Mouse (Mus musculus) limb, embryonic 15.5 days (tissue): Measurements from ENCODE around the gene Acsf3. TPM values are rescaled to one million over a fixed set of nuclear protein-coding genes. Genes with fewer than 3 reads are reported as not detected.
A peak's percentile ranks its signal among the peaks of the same experiment; 100 is the strongest.

ENCODE experiments used
- ATAC-seq: fragments of 200-750 bp; cut with Nextera tagmentation; 2 replicates; pipeline ENCODE4 v1.8.0; 2017; ENCODE audit warnings: low read depth, moderate TSS enrichment; ENCODE audit not compliant: insufficient number of reproducible peaks, low FRiP score, low TSS enrichment
- H3K27ac ChIP-seq: fragments of 300-500 bp; sonication (generic); 2 replicates; pipeline ENCODE4 v1.5.1; 2015; ENCODE audit warnings: moderate library complexity, mild to moderate bottlenecking, inconsistent platforms
- H3K27me3 ChIP-seq: fragments of 300-500 bp; sonication (generic); 2 replicates; pipeline ENCODE4 v1.6.1; 2015; ENCODE audit warnings: inconsistent platforms
- H3K36me3 ChIP-seq: fragments of 300-500 bp; sonication (generic); 2 replicates; pipeline ENCODE4 v1.6.1; 2015; ENCODE audit warnings: inconsistent platforms
- H3K4me1 ChIP-seq: fragments of 300-500 bp; sonication (generic); 2 replicates; pipeline ENCODE4 v1.6.1; 2015; ENCODE audit warnings: inconsistent platforms
- H3K4me2 ChIP-seq: fragments of 300-500 bp; sonication (generic); 2 replicates; pipeline ENCODE4 v1.6.1; 2015; ENCODE audit warnings: mild to moderate bottlenecking, inconsistent platforms
- H3K4me3 ChIP-seq: fragments of 300-500 bp; sonication (generic); 2 replicates; pipeline ENCODE4 v1.5.1; 2015; ENCODE audit warnings: mild to moderate bottlenecking, inconsistent platforms
- H3K9ac ChIP-seq: fragments of 300-500 bp; sonication (generic); 2 replicates; pipeline ENCODE4 v1.6.1; 2015; ENCODE audit warnings: inconsistent platforms
- H3K9me3 ChIP-seq: fragments of 300-500 bp; sonication (generic); 2 replicates; pipeline ENCODE4 v1.6.1; 2016; ENCODE audit warnings: inconsistent platforms
- WGBS: fragments of 180-500 bp; shearing (Covaris S2); methylation state at CpG from one replicate; pipeline ENCODE4 v1.1.7; 2015; 5-methylcytosine and 5-hydroxymethylcytosine counted together
- polyA plus RNA-seq: library from polyadenylated mRNA; unstranded; fragments of >200 nt; fragmentation: Nextera tagmentation; extraction: Ambion mirVana; gene quantifications from 2 replicates; pipeline ENCODE4 v1.2.1, GENCODE M21; 2015

The Acsf3 gene
- polyA plus RNA-seq, 1 experiment from 2014 or later, result 18.1 TPM

- WGBS, result 88% methylated on average over 6 of the region's 6 CpGs
- Histone ChIP-seq H3K9ac (no peak overlapping the region), H3K27ac (no peak overlapping the region), H3K36me3 (peaks cover 18% of the 10 kb centered on the region), H3K4me2 (no peak overlapping the region), H3K4me1 (no peaks in the 10 kb centered on the region), H3K9me3 (no peaks in the 10 kb centered on the region), H3K27me3 (no peaks in the 10 kb centered on the region), H3K4me3 (no peak overlapping the region)
- no peak for ATAC-seq
Measured at GRCm38 (mm10) chr8:122816965-122817364, 41.7 kb downstream of the Acsf3 start.

GRCm38 (mm10) chr8:122817724-122818496, 42.6 kb downstream of the Acsf3 start:
- Histone ChIP-seq H3K9ac (no peak overlapping the region), H3K4me2 (no peak overlapping the region), H3K9me3 (no peaks in the 10 kb centered on the region), H3K4me1 (no peaks in the 10 kb centered on the region), H3K27me3 (no peaks in the 10 kb centered on the region), H3K36me3 (peaks cover 17% of the 10 kb centered on the region), H3K27ac (no peak overlapping the region), H3K4me3 (no peak overlapping the region)
- ATAC-seq, result no peak
- WGBS, result 53% methylated on average over 13 of the region's 13 CpGs

- Histone ChIP-seq H3K4me1 (peaks cover 8% of the 10 kb centered on the region; the same call in 1 of the 2 replicates), H3K4me3 (no peak overlapping the region), H3K36me3 (peaks cover 6% of the 10 kb centered on the region), H3K4me2 (no peak overlapping the region), H3K9me3 (no peaks in the 10 kb centered on the region), H3K27ac (no peak overlapping the region), H3K9ac (no peak overlapping the region), H3K27me3 (no peaks in the 10 kb centered on the region)
- ATAC-seq, result no peak
- 52% methylated on average over 11 of the region's 11 CpGs for WGBS
Measured at GRCm38 (mm10) chr8:122819776-122820175, 44.5 kb downstream of the Acsf3 start.

GRCm38 (mm10) chr8:122824571-122824970, 49.3 kb downstream of the Acsf3 start:
- H3K36me3 ChIP-seq, result no peaks in the 10 kb centered on the region
- no peak overlapping the region for H3K9ac ChIP-seq
- no peaks in the 10 kb centered on the region for H3K27me3 ChIP-seq
- H3K27ac ChIP-seq, result no peak overlapping the region; the same call in 1 of the 2 replicates
- ATAC-seq, result no peak
- H3K4me2 ChIP-seq, result no peak overlapping the region
- no peaks in the 10 kb centered on the region for H3K9me3 ChIP-seq
- H3K4me1 ChIP-seq, result peaks cover 9% of the 10 kb centered on the region; the same call in 1 of the 2 replicates
- no peak overlapping the region for H3K4me3 ChIP-seq
- 10% methylated on average over 5 of the region's 5 CpGs for WGBS

GRCm38 (mm10) chr8:122824986-122825385, 49.7 kb downstream of the Acsf3 start:
- no peak for ATAC-seq
- Histone ChIP-seq H3K9me3 (no peaks in the 10 kb centered on the region), H3K27ac (no peak overlapping the region), H3K36me3 (no peaks in the 10 kb centered on the region), H3K4me1 (peaks cover 9% of the 10 kb centered on the region; the same call in 1 of the 2 replicates), H3K27me3 (no peaks in the 10 kb centered on the region), H3K4me2 (no peak overlapping the region), H3K4me3 (no peak overlapping the region), H3K9ac (no peak overlapping the region)
- 73% methylated on average over 9 of the region's 9 CpGs for WGBS

GRCm38 (mm10) chr8:122825408-122825807, 50.1 kb downstream of the Acsf3 start:
- no peaks in the 10 kb centered on the region for H3K27me3 ChIP-seq
- no peak overlapping the region for H3K4me2 ChIP-seq
- H3K9ac ChIP-seq, result no peak overlapping the region
- WGBS, result 81% methylated on average over 8 of the region's 8 CpGs
- ATAC-seq, result no peak
- H3K27ac ChIP-seq, result no peak overlapping the region
- no peak overlapping the region for H3K4me3 ChIP-seq
- peaks cover 11% of the 10 kb centered on the region; the same call in 1 of the 2 replicates for H3K4me1 ChIP-seq
- H3K36me3 ChIP-seq, result no peaks in the 10 kb centered on the region
- H3K9me3 ChIP-seq, result no peaks in the 10 kb centered on the region

- H3K27ac ChIP-seq, result no peak overlapping the region
- no peaks in the 10 kb centered on the region for H3K36me3 ChIP-seq
- H3K9me3 ChIP-seq, result no peaks in the 10 kb centered on the region
- no peak overlapping the region for H3K4me3 ChIP-seq
- H3K4me2 ChIP-seq, result no peak overlapping the region
- WGBS, result 73% methylated on average over 3 of the region's 3 CpGs
- peaks cover 6% of the 10 kb centered on the region; the same call in 1 of the 2 replicates for H3K4me1 ChIP-seq
- H3K9ac ChIP-seq, result no peak overlapping the region
- no peak for ATAC-seq
- H3K27me3 ChIP-seq, result no peaks in the 10 kb centered on the region
Measured at GRCm38 (mm10) chr8:122829396-122829795, 54.1 kb downstream of the Acsf3 start.

- H3K4me2 ChIP-seq, result no peak overlapping the region
- H3K27me3 ChIP-seq, result no peaks in the 10 kb centered on the region
- no peak for ATAC-seq
- H3K4me3 ChIP-seq, result no peak overlapping the region
- no peak overlapping the region for H3K27ac ChIP-seq
- H3K9me3 ChIP-seq, result no peaks in the 10 kb centered on the region
- no peaks in the 10 kb centered on the region for H3K36me3 ChIP-seq
- 0 out of 2 replicates have a peak, but pooled peaks cover 2% of the 10 kb centered on the region for H3K4me1 ChIP-seq
- no peak overlapping the region for H3K9ac ChIP-seq
- WGBS, result 44% methylated on average over 8 of the region's 8 CpGs
Measured at GRCm38 (mm10) chr8:122830349-122831061, 55.2 kb downstream of the Acsf3 start.

GRCm38 (mm10) chr8:122834416-122834815, 59.1 kb downstream of the Acsf3 start:
- Histone ChIP-seq H3K9me3 (no peaks in the 10 kb centered on the region), H3K4me2 (no peak overlapping the region), H3K4me3 (no peak overlapping the region), H3K36me3 (no peaks in the 10 kb centered on the region), H3K27me3 (no peaks in the 10 kb centered on the region), H3K4me1 (0 out of 2 replicates have a peak, but pooled peaks cover 2% of the 10 kb centered on the region), H3K9ac (no peak overlapping the region), H3K27ac (no peak overlapping the region)
- ATAC-seq, result no peak
- 78% methylated on average over 8 of the region's 8 CpGs for WGBS

- peak; percentile 48; the same call in 1 of the 2 replicates for ATAC-seq
- 29% methylated on average over 8 of the region's 8 CpGs for WGBS
- H3K4me2 ChIP-seq, result no peak overlapping the region
Measured at GRCm38 (mm10) chr8:122834971-122835370, 59.7 kb downstream of the Acsf3 start.

GRCm38 (mm10) chr8:122836199-122836598, 60.9 kb downstream of the Acsf3 start:
- Histone ChIP-seq H3K4me2 (no peak overlapping the region), H3K4me1 (no peaks in the 10 kb centered on the region), H3K27ac (no peak overlapping the region), H3K36me3 (no peaks in the 10 kb centered on the region), H3K9me3 (no peaks in the 10 kb centered on the region), H3K4me3 (no peak overlapping the region), H3K27me3 (peaks cover 3% of the 10 kb centered on the region; the same call in 1 of the 2 replicates), H3K9ac (no peak overlapping the region)
- WGBS, result 81% methylated on average over 12 of the region's 12 CpGs
- no peak for ATAC-seq

More at GRCm38 (mm10) chr8:122834971-122835370, 59.7 kb downstream of the Acsf3 start:
- Histone ChIP-seq H3K9me3 (no peaks in the 10 kb centered on the region), H3K36me3 (no peaks in the 10 kb centered on the region), H3K4me1 (0 out of 2 replicates have a peak, but pooled peaks cover 2% of the 10 kb centered on the region), H3K27ac (no peak overlapping the region), H3K4me3 (no peak overlapping the region), H3K27me3 (peaks cover 1% of the 10 kb centered on the region; the same call in 1 of the 2 replicates), H3K9ac (no peak overlapping the region)

- no peaks in the 10 kb centered on the region for H3K9me3 ChIP-seq
- peaks cover 3% of the 10 kb centered on the region; the same call in 1 of the 2 replicates for H3K27me3 ChIP-seq
- no peak for ATAC-seq
- no peak overlapping the region for H3K4me3 ChIP-seq
- H3K9ac ChIP-seq, result no peak overlapping the region
- no peaks in the 10 kb centered on the region for H3K4me1 ChIP-seq
- H3K4me2 ChIP-seq, result no peak overlapping the region
- no peak overlapping the region for H3K27ac ChIP-seq
- no peaks in the 10 kb centered on the region for H3K36me3 ChIP-seq
- WGBS, result 81% methylated on average over 13 of the region's 13 CpGs
Measured at GRCm38 (mm10) chr8:122836696-122837095, 61.4 kb downstream of the Acsf3 start.
